Mouse (Mus musculus) leukemia stem cell, adult 10-12 weeks (primary cell): Measurements from ENCODE around the gene Spag9. TPM values are rescaled to one million over a fixed set of nuclear protein-coding genes. Genes with fewer than 3 reads are reported as not detected.

Experiments used
- polyA plus RNA-seq: library from polyadenylated mRNA; stranded (reverse); fragments of >175 nt; gene quantifications from 2 replicates; pipeline ENCODE4 v1.2.3, GENCODE M21; 2012; ENCODE audit warnings: low replicate concordance

The Spag9 gene
- 13.5 and 25.4 TPM in 2 replicates for polyA plus RNA-seq

DNA sequence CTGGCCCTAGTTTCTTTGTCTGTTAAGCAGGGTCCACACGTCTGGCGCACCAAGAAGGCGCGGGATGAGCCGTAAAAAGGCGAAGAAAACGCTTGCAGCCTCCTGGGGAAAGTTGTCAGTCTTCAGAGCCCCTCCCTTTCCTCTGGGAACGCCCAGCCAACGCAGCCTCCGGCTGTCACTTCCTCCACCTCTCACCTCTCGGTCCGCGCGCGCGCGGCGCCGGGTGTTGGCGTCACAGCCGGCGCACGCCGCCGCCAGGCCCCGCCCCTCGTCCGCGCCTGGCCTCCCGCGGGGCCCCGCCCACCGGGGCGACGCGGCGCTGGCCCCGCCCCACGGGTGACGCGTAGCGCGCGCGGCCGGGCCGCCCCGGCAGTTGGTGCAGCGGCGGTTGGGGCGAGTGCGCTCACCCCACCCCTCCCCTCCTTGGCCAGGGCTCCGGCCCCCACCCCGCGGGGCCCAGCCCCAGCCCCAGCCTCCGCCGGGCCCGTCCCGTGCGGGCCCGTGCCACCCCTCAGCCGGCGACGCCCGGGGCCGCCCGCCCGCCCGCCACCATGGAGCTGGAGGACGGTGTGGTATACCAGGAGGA, at the start of gene Spag9:
TSS of gene Spag9 (plus strand) at position 372 of the 586 bp plus-strand sequence.

DNA sequence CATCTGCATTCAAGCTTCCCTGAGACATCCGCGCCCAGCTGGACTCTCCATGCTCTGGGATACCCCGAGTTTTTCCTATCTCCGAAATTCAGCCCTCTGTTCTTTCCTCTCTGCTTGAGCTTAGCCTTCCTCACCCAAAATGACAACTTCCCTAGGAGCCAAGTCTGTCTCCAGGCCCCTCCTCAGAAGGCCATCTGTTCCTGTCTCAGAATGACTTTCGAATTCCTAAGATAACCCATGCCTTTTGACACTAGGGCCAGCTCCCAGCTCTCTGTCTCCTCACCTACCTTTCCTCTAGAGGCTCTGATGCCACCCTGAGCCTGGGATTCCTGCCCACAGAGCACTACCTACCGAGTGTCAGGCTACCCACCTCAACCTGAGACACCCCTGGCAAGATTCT, 39.7 kb upstream of the Spag9 start, which contains the start of gene Nme2:
TSS of gene Nme2 (minus strand) at position 101 of the 400 bp plus-strand sequence.

GRCm38 (mm10) chr11:93968005-93968847, 27.7 kb upstream of the Spag9 start, which contains the start of the genes Gm20390 and Nme1:
Gene Gm20390, minus strand, starts transcription at chr11:93968293.
Gene Nme1, minus strand, starts transcription at chr11:93968521.

Other genes with a start within 250 kb of the Spag9 start
- gene Utp18, start 110.3 kb upstream of the Spag9 start, polyA plus RNA-seq: 21.6 and 29.7 TPM in 2 replicates
- gene Mbtd1, start 110.2 kb upstream of the Spag9 start, polyA plus RNA-seq: 9.6 and 12.5 TPM in 2 replicates
- gene Nme2, start 39.8 kb upstream of the Spag9 start, polyA plus RNA-seq: 41.6 and 50.9 TPM in 2 replicates
- gene Gm20390, start 27.8 kb upstream of the Spag9 start, polyA plus RNA-seq: 98.3 and 101 TPM in 2 replicates
- gene Nme1, start 27.6 kb upstream of the Spag9 start, polyA plus RNA-seq: 61.4 and 103 TPM in 2 replicates
- 12.1 and 24.4 TPM in 2 replicates for gene Tob1, start 215.4 kb downstream of the Spag9 start, polyA plus RNA-seq
- 0.14 and 0.46 TPM in 2 replicates for gene Wfikkn2, start 249.9 kb downstream of the Spag9 start, polyA plus RNA-seq